Mouse (Mus musculus): Measurements from ENCODE around the gene Srcin1. TPM values are rescaled to one million over a fixed set of nuclear protein-coding genes. Genes with fewer than 3 reads are reported as not detected.
A peak's percentile ranks its signal among the peaks of the same experiment; 100 is the strongest.

The Srcin1 gene
- polyA plus RNA-seq, 1 experiment from 2014 or later, result 3.2 TPM

- 67% methylated on average over 3 of the region's 3 CpGs for WGBS
- ATAC-seq (replicated peaks; ENCODE audit: low FRiP score), result no peak
- Histone ChIP-seq H3K4me3 (ENCODE audit: low read depth, low read length) (no peak overlapping the region), H3K27me3 (ENCODE audit: control insufficient read depth, insufficient read depth, low read length) (no peaks in the 10 kb centered on the region), H3K36me3 (ENCODE audit: control insufficient read depth, insufficient read depth, low read length) (no peaks in the 10 kb centered on the region), H3K4me2 (ENCODE audit: low read depth, low read length, severe bottlenecking) (no peak overlapping the region), H3K27ac (ENCODE audit: low read depth, low read length) (no peak overlapping the region), H3K4me1 (replicated peaks; ENCODE audit: control insufficient read depth, insufficient read depth, low read length) (peaks cover 9% of the 10 kb centered on the region), H3K9me3 (ENCODE audit: control insufficient read depth, low read length) (no peaks in the 10 kb centered on the region), H3K9ac (ENCODE audit: low read length) (no peak overlapping the region)
- DNase-seq (ENCODE audit: low spot score), result no peak
Measured at GRCm38 (mm10) chr11:97513066-97513465, 62.9 kb downstream of the Srcin1 start.

GRCm38 (mm10) chr11:97512511-97512910, 63.5 kb downstream of the Srcin1 start:
- ATAC-seq (replicated peaks; ENCODE audit: low FRiP score) (no peak), DNase-seq (ENCODE audit: low spot score) (no peak)
- no peak overlapping the region for H3K4me3 ChIP-seq (ENCODE audit: low read depth, low read length)
- no peaks in the 10 kb centered on the region for H3K36me3 ChIP-seq (ENCODE audit: control insufficient read depth, insufficient read depth, low read length)
- H3K9ac ChIP-seq (ENCODE audit: low read length), result no peak overlapping the region
- H3K27me3 ChIP-seq (ENCODE audit: control insufficient read depth, insufficient read depth, low read length), result no peaks in the 10 kb centered on the region
- no peak overlapping the region for H3K27ac ChIP-seq (ENCODE audit: low read depth, low read length)
- WGBS, result 25% methylated on average over 6 of the region's 6 CpGs
- peaks cover 9% of the 10 kb centered on the region for H3K4me1 ChIP-seq (replicated peaks; ENCODE audit: control insufficient read depth, insufficient read depth, low read length)
- H3K4me2 ChIP-seq (ENCODE audit: low read depth, low read length, severe bottlenecking), result 0 out of 2 replicates have a peak overlapping the region, but pooled peaks have one; percentile 2
- no peaks in the 10 kb centered on the region for H3K9me3 ChIP-seq (ENCODE audit: control insufficient read depth, low read length)

- Histone ChIP-seq H3K9me3 (ENCODE audit: control insufficient read depth, low read length) (no peaks in the 10 kb centered on the region), H3K9ac (ENCODE audit: low read length) (no peak overlapping the region), H3K4me1 (replicated peaks; ENCODE audit: control insufficient read depth, insufficient read depth, low read length) (peaks cover 9% of the 10 kb centered on the region), H3K27ac (ENCODE audit: low read depth, low read length) (no peak overlapping the region), H3K27me3 (ENCODE audit: control insufficient read depth, insufficient read depth, low read length) (no peaks in the 10 kb centered on the region), H3K36me3 (ENCODE audit: control insufficient read depth, insufficient read depth, low read length) (no peaks in the 10 kb centered on the region), H3K4me3 (ENCODE audit: low read depth, low read length) (no peak overlapping the region), H3K4me2 (ENCODE audit: low read depth, low read length, severe bottlenecking) (no peak overlapping the region)
- 52% methylated on average over 13 of the region's 13 CpGs for WGBS
- no peak for ATAC-seq (replicated peaks; ENCODE audit: low FRiP score)
- no peak for DNase-seq (ENCODE audit: low spot score)
Measured at GRCm38 (mm10) chr11:97511661-97512369, 64.2 kb downstream of the Srcin1 start.

- ATAC-seq (replicated peaks; ENCODE audit: low FRiP score), result peak; percentile 56
- no peak overlapping the region for H3K9ac ChIP-seq (ENCODE audit: low read length)
- peaks cover 9% of the 10 kb centered on the region for H3K4me1 ChIP-seq (replicated peaks; ENCODE audit: control insufficient read depth, insufficient read depth, low read length)
- H3K4me2 ChIP-seq (ENCODE audit: low read depth, low read length, severe bottlenecking), result no peak overlapping the region
- no peak overlapping the region for H3K4me3 ChIP-seq (ENCODE audit: low read depth, low read length)
- no peaks in the 10 kb centered on the region for H3K36me3 ChIP-seq (ENCODE audit: control insufficient read depth, insufficient read depth, low read length)
- no peaks in the 10 kb centered on the region for H3K9me3 ChIP-seq (ENCODE audit: control insufficient read depth, low read length)
- 33% methylated on average over 10 of the region's 10 CpGs for WGBS
- DNase-seq (ENCODE audit: low spot score), result peak; percentile 89
- no peak overlapping the region for H3K27ac ChIP-seq (ENCODE audit: low read depth, low read length)
- no peaks in the 10 kb centered on the region for H3K27me3 ChIP-seq (ENCODE audit: control insufficient read depth, insufficient read depth, low read length)
Measured at GRCm38 (mm10) chr11:97510966-97511660, 64.9 kb downstream of the Srcin1 start.

GRCm38 (mm10) chr11:97509715-97510485, 66.1 kb downstream of the Srcin1 start:
- H3K9ac ChIP-seq (ENCODE audit: low read length), result no peak overlapping the region
- H3K27me3 ChIP-seq (ENCODE audit: control insufficient read depth, insufficient read depth, low read length), result no peaks in the 10 kb centered on the region
- DNase-seq (ENCODE audit: low spot score), result no peak
- H3K4me3 ChIP-seq (ENCODE audit: low read depth, low read length), result no peak overlapping the region
- 60% methylated on average over 24 of the region's 24 CpGs for WGBS
- H3K36me3 ChIP-seq (ENCODE audit: control insufficient read depth, insufficient read depth, low read length), result no peaks in the 10 kb centered on the region
- no peak overlapping the region for H3K27ac ChIP-seq (ENCODE audit: low read depth, low read length)
- H3K4me2 ChIP-seq (ENCODE audit: low read depth, low read length, severe bottlenecking), result no peak overlapping the region
- no peak; the same call in 1 of the 2 replicates for ATAC-seq (replicated peaks; ENCODE audit: low FRiP score)
- peaks cover 9% of the 10 kb centered on the region for H3K4me1 ChIP-seq (replicated peaks; ENCODE audit: control insufficient read depth, insufficient read depth, low read length)
- H3K9me3 ChIP-seq (ENCODE audit: control insufficient read depth, low read length), result no peaks in the 10 kb centered on the region

GRCm38 (mm10) chr11:97509058-97509457, 66.9 kb downstream of the Srcin1 start:
- Histone ChIP-seq H3K9me3 (ENCODE audit: control insufficient read depth, low read length) (no peaks in the 10 kb centered on the region), H3K4me2 (ENCODE audit: low read depth, low read length, severe bottlenecking) (no peak overlapping the region), H3K36me3 (ENCODE audit: control insufficient read depth, insufficient read depth, low read length) (no peaks in the 10 kb centered on the region), H3K27me3 (ENCODE audit: control insufficient read depth, insufficient read depth, low read length) (no peaks in the 10 kb centered on the region), H3K4me1 (replicated peaks; ENCODE audit: control insufficient read depth, insufficient read depth, low read length) (peaks cover 9% of the 10 kb centered on the region), H3K9ac (ENCODE audit: low read length) (no peak overlapping the region), H3K27ac (ENCODE audit: low read depth, low read length) (no peak overlapping the region), H3K4me3 (ENCODE audit: low read depth, low read length) (no peak overlapping the region)
- DNase-seq (ENCODE audit: low spot score) (no peak), ATAC-seq (replicated peaks; ENCODE audit: low FRiP score) (no peak)
- 63% methylated on average over 5 of the region's 5 CpGs for WGBS

- ATAC-seq (replicated peaks; ENCODE audit: low FRiP score) (no peak), DNase-seq (ENCODE audit: low spot score) (no peak)
- peaks cover 9% of the 10 kb centered on the region for H3K4me1 ChIP-seq (replicated peaks; ENCODE audit: control insufficient read depth, insufficient read depth, low read length)
- no peak overlapping the region for H3K27ac ChIP-seq (ENCODE audit: low read depth, low read length)
- WGBS, result 85% methylated on average over 3 of the region's 3 CpGs
- H3K27me3 ChIP-seq (ENCODE audit: control insufficient read depth, insufficient read depth, low read length), result no peaks in the 10 kb centered on the region
- no peaks in the 10 kb centered on the region for H3K36me3 ChIP-seq (ENCODE audit: control insufficient read depth, insufficient read depth, low read length)
- H3K9ac ChIP-seq (ENCODE audit: low read length), result no peak overlapping the region
- no peak overlapping the region for H3K4me3 ChIP-seq (ENCODE audit: low read depth, low read length)
- no peaks in the 10 kb centered on the region for H3K9me3 ChIP-seq (ENCODE audit: control insufficient read depth, low read length)
- H3K4me2 ChIP-seq (ENCODE audit: low read depth, low read length, severe bottlenecking), result no peak overlapping the region
Measured at GRCm38 (mm10) chr11:97508198-97508597, 67.8 kb downstream of the Srcin1 start.

- peaks cover 13% of the 10 kb centered on the region for H3K27me3 ChIP-seq (ENCODE audit: control insufficient read depth, insufficient read depth, low read length)
- no peak overlapping the region for H3K27ac ChIP-seq (ENCODE audit: low read depth, low read length)
- no peak overlapping the region for H3K9ac ChIP-seq (ENCODE audit: low read length)
- H3K4me2 ChIP-seq (ENCODE audit: low read depth, low read length, severe bottlenecking), result no peak overlapping the region
- H3K9me3 ChIP-seq (ENCODE audit: control insufficient read depth, low read length), result no peaks in the 10 kb centered on the region
- no peaks in the 10 kb centered on the region for H3K36me3 ChIP-seq (ENCODE audit: control insufficient read depth, insufficient read depth, low read length)
- no peak overlapping the region for H3K4me3 ChIP-seq (ENCODE audit: low read depth, low read length)
- peaks cover 8% of the 10 kb centered on the region for H3K4me1 ChIP-seq (replicated peaks; ENCODE audit: control insufficient read depth, insufficient read depth, low read length)
- no peak for DNase-seq (ENCODE audit: low spot score)
- no peak for ATAC-seq (replicated peaks; ENCODE audit: low FRiP score)
- WGBS, result 59% methylated on average over 8 of the region's 8 CpGs
Measured at GRCm38 (mm10) chr11:97506331-97506730, 69.7 kb downstream of the Srcin1 start.

Data from forebrain, embryonic 11.5 days (tissue).